Mouse (Mus musculus) G1E (cell line): Measurements from ENCODE around the gene Eef1a2. TPM values are rescaled to one million over a fixed set of nuclear protein-coding genes. Genes with fewer than 3 reads are reported as not detected.

Source experiments
- ATAC-seq: 2 replicates; pipeline ENCODE4 v1.8.0; 2016; ENCODE audit warnings: mild to moderate bottlenecking; ENCODE audit not compliant: insufficient number of reproducible peaks, poor library complexity, low FRiP score, severe bottlenecking; ENCODE audit errors: extremely low read depth
- DNase-seq: peaks from one replicate; pipeline ENCODE4 v3.0.0; 2012; ENCODE audit warnings: low spot score
- H3K27me3 ChIP-seq: 2 replicates; pipeline ENCODE4 v1.6.1; 2012; ENCODE audit warnings: mild to moderate bottlenecking, low read length, inconsistent platforms; ENCODE audit not compliant: insufficient read depth
- H3K36me3 ChIP-seq: replicated peaks from 2 replicates; pipeline ENCODE3; 2012; ENCODE audit warnings: mild to moderate bottlenecking, inconsistent platforms
- H3K4me1 ChIP-seq: 2 replicates; pipeline ENCODE4 v1.6.1; 2012; ENCODE audit warnings: low read depth, low read length, inconsistent platforms, mixed read lengths; ENCODE audit not compliant: insufficient read depth
- H3K4me3 ChIP-seq: 2 replicates; pipeline ENCODE4 v1.5.1; 2012; ENCODE audit warnings: low read depth, mild to moderate bottlenecking, inconsistent platforms, low read length, moderate library complexity, mixed read lengths
- H3K9me3 ChIP-seq: replicated peaks from 2 replicates; pipeline ENCODE4 v1.6.1; 2012; ENCODE audit warnings: inconsistent platforms
- CTCF ChIP-seq: IDR thresholded peaks from 2 replicates; pipeline ENCODE4 v1.5.1; 2012; ENCODE audit warnings: low read depth, low read length, inconsistent platforms, mixed read lengths
- GATA1 ChIP-seq: IDR thresholded peaks from 2 replicates; pipeline ENCODE4 v1.6.1; 2012; ENCODE audit warnings: borderline replicate concordance, low read length, inconsistent platforms, mixed read lengths
- GATA2 ChIP-seq: IDR thresholded peaks from 2 replicates; pipeline ENCODE4 v1.6.1; 2012; ENCODE audit warnings: low read depth, low read length, inconsistent platforms, borderline replicate concordance
- POLR2AphosphoS5 ChIP-seq: IDR thresholded peaks from 2 replicates; pipeline ENCODE4 v1.6.1; 2012; ENCODE audit warnings: low read depth, low read length, inconsistent platforms; ENCODE audit not compliant: insufficient replicate concordance
- TAL1 ChIP-seq: conservative IDR thresholded peaks from 2 replicates; pipeline ENCODE4 v1.6.1; 2012; ENCODE audit warnings: low read depth, low read length, inconsistent platforms, mixed read lengths
- polyA plus RNA-seq: library from polyadenylated mRNA; stranded (reverse); fragments of >175 nt; gene quantifications from 2 replicates; pipeline ENCODE4 v1.2.3, GENCODE M21; 2012
- total RNA-seq, 2 experiments: library from RNA; stranded (forward) in 1 of 2; stranded (reverse) in 1 of 2; fragments of 200-1000 nt in 1 of 2; fragments of >200 nt in 1 of 2; fragmentation: Nextera tagmentation in 1 of 2; gene quantifications; 2 replicates each; pipeline ENCODE4 v1.2.3; 2014 to 2017

Gene Eef1a2
- total and polyA plus RNA-seq, 3 experiments = 0.05 TPM; not detected in 2

- peaks cover 8% of the 10 kb centered on the region for H3K9me3 ChIP-seq
- ATAC-seq = no peak
- H3K36me3 ChIP-seq = no peaks in the 10 kb centered on the region
- TF ChIP-seq TAL1 = no peak
- no peak for TF ChIP-seq POLR2AphosphoS5
- no peak for TF ChIP-seq GATA1
- no peak for TF ChIP-seq GATA2
- TF ChIP-seq CTCF = no peak
- no peak overlapping the region for H3K4me3 ChIP-seq
- DNase-seq = peak; percentile 47
- no peaks in the 10 kb centered on the region for H3K27me3 ChIP-seq
- H3K4me1 ChIP-seq = no peaks in the 10 kb centered on the region
Measured at GRCm38 (mm10) chr2:181136934-181137333, 19.9 kb downstream of the Eef1a2 start.

- Histone ChIP-seq H3K36me3 (no peaks in the 10 kb centered on the region), H3K4me3 (no peak overlapping the region), H3K4me1 (no peaks in the 10 kb centered on the region), H3K9me3 (peaks cover 8% of the 10 kb centered on the region), H3K27me3 (no peaks in the 10 kb centered on the region)
- no peak for DNase-seq
- no peak for ATAC-seq
- TF ChIP-seq TAL1 = no peak
- TF ChIP-seq POLR2AphosphoS5 = no peak
- no peak for TF ChIP-seq GATA1
- no peak for TF ChIP-seq GATA2
Measured at GRCm38 (mm10) chr2:181135446-181135818, 21.4 kb downstream of the Eef1a2 start.

GRCm38 (mm10) chr2:181134591-181135445, 22.0 kb downstream of the Eef1a2 start, which contains the start of gene Kcnq2:
TSS of gene Kcnq2 (minus strand) at chr2:181135300.
- ATAC-seq (no peak), DNase-seq (no peak)
- no peak for TF ChIP-seq GATA2
- no peak for TF ChIP-seq POLR2AphosphoS5
- no peak for TF ChIP-seq GATA1
- no peak for TF ChIP-seq CTCF
- TF ChIP-seq TAL1 = no peak
- H3K36me3 ChIP-seq = no peaks in the 10 kb centered on the region
- peaks cover 8% of the 10 kb centered on the region for H3K9me3 ChIP-seq
- no peak within 1 kb of the TSS for H3K4me3 ChIP-seq
- no peaks in the 10 kb centered on the region for H3K27me3 ChIP-seq
- no peaks in the 10 kb centered on the region for H3K4me1 ChIP-seq

- Histone ChIP-seq H3K4me3 (no peak overlapping the region), H3K36me3 (no peaks in the 10 kb centered on the region), H3K27me3 (no peaks in the 10 kb centered on the region), H3K9me3 (peaks cover 8% of the 10 kb centered on the region), H3K4me1 (no peaks in the 10 kb centered on the region)
- DNase-seq (no peak), ATAC-seq (no peak)
- TF ChIP-seq GATA2 = no peak
- TF ChIP-seq POLR2AphosphoS5 = no peak
- no peak for TF ChIP-seq TAL1
- TF ChIP-seq CTCF = no peak
Measured at GRCm38 (mm10) chr2:181133837-181134590, 22.8 kb downstream of the Eef1a2 start.

- no peaks in the 10 kb centered on the region for H3K27me3 ChIP-seq
- ATAC-seq (no peak), DNase-seq (no peak)
- TF ChIP-seq CTCF = no peak
- TF ChIP-seq GATA1 = no peak
- TF ChIP-seq GATA2 = no peak
- TF ChIP-seq POLR2AphosphoS5 = no peak
- peaks cover 7% of the 10 kb centered on the region for H3K9me3 ChIP-seq
- no peaks in the 10 kb centered on the region for H3K36me3 ChIP-seq
- H3K4me3 ChIP-seq = no peak overlapping the region
- H3K4me1 ChIP-seq = no peaks in the 10 kb centered on the region
Measured at GRCm38 (mm10) chr2:181130245-181130644, 26.6 kb downstream of the Eef1a2 start.

- Histone ChIP-seq H3K4me3 (no peak overlapping the region), H3K4me1 (no peaks in the 10 kb centered on the region), H3K36me3 (no peaks in the 10 kb centered on the region), H3K9me3 (no peaks in the 10 kb centered on the region), H3K27me3 (no peaks in the 10 kb centered on the region)
- TF ChIP-seq GATA1 = no peak
- no peak for TF ChIP-seq GATA2
- TF ChIP-seq TAL1 = no peak
- no peak for TF ChIP-seq CTCF
- no peak for TF ChIP-seq POLR2AphosphoS5
- ATAC-seq (no peak), DNase-seq (no peak)
Measured at GRCm38 (mm10) chr2:181128963-181129362, 27.9 kb downstream of the Eef1a2 start.
